Mouse (Mus musculus): ENCODE data around the gene Bnipl. TPM values are rescaled to one million over a fixed set of nuclear protein-coding genes. Genes with fewer than 3 reads are reported as not detected.

The Bnipl gene
- total RNA-seq, 1 experiment = 6.7 TPM

DNA sequence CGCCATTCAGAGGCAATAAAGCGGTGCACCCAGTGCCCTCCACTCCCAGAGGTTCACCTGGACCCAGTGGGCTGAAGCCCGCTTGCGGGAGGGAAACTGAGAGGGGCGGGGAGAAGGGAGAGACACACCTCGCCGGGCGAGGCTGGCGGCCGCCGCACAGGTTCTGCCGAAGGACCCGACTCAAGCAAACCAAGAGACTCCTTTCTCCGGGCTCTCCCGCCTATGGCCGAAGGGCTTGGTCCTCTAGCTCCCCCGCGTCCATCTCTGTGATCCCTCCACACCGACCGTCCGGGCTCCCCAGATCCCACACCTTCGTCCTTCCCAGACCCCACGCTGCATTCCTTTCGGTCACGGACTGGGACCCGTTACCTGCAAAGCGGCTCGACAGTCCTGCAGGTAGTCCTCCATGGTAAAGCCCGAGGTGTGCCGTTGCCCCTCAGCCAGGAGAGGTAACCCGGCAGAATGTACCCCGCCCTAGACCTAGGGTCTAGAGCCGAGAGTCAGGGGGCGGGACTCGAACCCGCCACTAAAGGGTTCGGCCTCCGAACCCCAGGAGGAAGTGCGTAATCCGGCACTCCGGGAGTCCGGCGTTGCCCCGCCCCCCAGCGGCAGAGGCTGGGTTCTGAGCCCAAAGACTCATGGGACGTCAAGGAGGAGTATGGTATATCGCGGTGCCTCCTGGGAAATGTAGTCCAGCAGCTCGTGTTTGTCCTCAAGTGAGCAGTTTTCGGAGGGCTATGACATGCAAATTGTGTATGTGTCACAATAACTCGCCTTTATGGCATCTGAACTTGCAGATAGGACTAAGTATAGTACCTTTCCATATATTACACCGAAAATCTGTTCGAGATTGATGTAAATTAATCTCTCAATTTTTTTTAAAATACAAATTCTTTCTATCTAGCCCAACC is 30.5 kb upstream of the Bnipl start, which contains the start of the genes Mindy1 and Prune1:
Gene Mindy1, plus strand, starts transcription at position 130 of the 911 bp plus-strand sequence.
Gene Prune1, minus strand, starts transcription at position 861 of the 911 bp plus-strand sequence.
- TF ChIP-seq ZC3H11A (IDR thresholded peaks at IDR 0.05; ENCODE audit: borderline replicate concordance, low read depth, low read length) (no peak), ZNF384 (IDR thresholded peaks at IDR 0.05; ENCODE audit: low read depth, low read length) (no peak), HCFC1 (IDR thresholded peaks at IDR 0.05; ENCODE audit: borderline replicate concordance, insufficient read depth, low read length) (peak; percentile 93), CHD2 (IDR thresholded peaks at IDR 0.05; ENCODE audit: low read depth, low read length) (no peak)
- Histone ChIP-seq H3K36me3 (ENCODE audit: control insufficient read depth, insufficient read depth, low read length, poor library complexity, severe bottlenecking) (no peaks in the 10 kb centered on the region), H3K27ac (ENCODE audit: insufficient read depth, low read depth, low read length, poor library complexity, severe bottlenecking) (peak within 1 kb of the TSS; percentile 75), H3K4me3 (ENCODE audit: insufficient read depth in 1 of 2, low read depth in 1 of 2, low read length in 2 of 2, poor library complexity in 1 of 2, severe bottlenecking in 1 of 2) (peak within 1 kb of the TSS; percentile 94 to 98), H3K4me1 (ENCODE audit: control insufficient read depth in 2 of 2, insufficient read depth in 2 of 2, low read length in 2 of 2, poor library complexity in 1 of 2) (peaks cover 6% of the 10 kb centered on the region in 2 experiments; a peak in 3 of 4 replicates), H3K9ac (ENCODE audit: insufficient read depth, low read depth, low read length, poor library complexity, severe bottlenecking) (peak within 1 kb of the TSS; percentile 93), H3K9me3 (ENCODE audit: control insufficient read depth, insufficient read depth, low read depth, low read length) (no peaks in the 10 kb centered on the region)
- DNase-seq (ENCODE audit: low read depth, low spot score) = peak; percentile 95
- in situ Hi-C loops (cut with MboI; ENCODE audit: low sequenced_read_pairs in 2 of 2, unreplicated experiment in 2 of 2) = no loop called here

DNA sequence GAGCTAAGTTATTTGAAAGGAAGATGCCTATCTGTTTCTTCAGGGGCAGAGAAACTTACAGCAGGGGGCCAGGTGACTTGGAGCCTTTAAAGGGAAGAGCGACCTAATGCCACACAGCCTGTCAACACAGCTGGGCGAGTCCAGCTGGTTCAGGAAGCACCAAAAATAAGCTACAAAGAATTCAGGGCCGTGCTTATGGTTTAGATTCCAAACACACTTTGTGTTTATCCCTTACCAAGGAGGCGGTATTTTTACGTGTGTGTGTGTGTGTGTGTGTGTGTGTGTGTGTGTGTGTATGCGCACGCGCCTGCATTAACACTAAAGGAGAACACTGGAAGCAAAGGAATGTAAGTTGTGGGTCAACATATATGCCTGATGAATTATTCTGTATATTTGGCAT is 29.8 kb upstream of the Bnipl start:
- Histone ChIP-seq H3K9me3 (ENCODE audit: control insufficient read depth, insufficient read depth, low read depth, low read length) (no peaks in the 10 kb centered on the region), H3K4me3 (ENCODE audit: insufficient read depth in 1 of 2, low read depth in 1 of 2, low read length in 2 of 2, poor library complexity in 1 of 2, severe bottlenecking in 1 of 2) (peak overlapping the region; percentile 94 to 98), H3K9ac (ENCODE audit: insufficient read depth, low read depth, low read length, poor library complexity, severe bottlenecking) (peak overlapping the region; percentile 93), H3K4me1 (ENCODE audit: control insufficient read depth in 2 of 2, insufficient read depth in 2 of 2, low read length in 2 of 2, poor library complexity in 1 of 2) (peaks cover 6 to 8% of the 10 kb centered on the region in 2 experiments; a peak in 3 of 4 replicates), H3K27ac (ENCODE audit: insufficient read depth, low read depth, low read length, poor library complexity, severe bottlenecking) (no peak overlapping the region), H3K36me3 (ENCODE audit: control insufficient read depth, insufficient read depth, low read length, poor library complexity, severe bottlenecking) (no peaks in the 10 kb centered on the region)
- no peak for TF ChIP-seq HCFC1 (IDR thresholded peaks at IDR 0.05; ENCODE audit: borderline replicate concordance, insufficient read depth, low read length)
- no peak for TF ChIP-seq MAFK (IDR thresholded peaks at IDR 0.05; ENCODE audit: insufficient read depth, low read depth, low read length)
- TF ChIP-seq ZNF384 (IDR thresholded peaks at IDR 0.05; ENCODE audit: low read depth, low read length) = no peak
- no peak for TF ChIP-seq ZC3H11A (IDR thresholded peaks at IDR 0.05; ENCODE audit: borderline replicate concordance, low read depth, low read length)
- no peak for TF ChIP-seq CHD2 (IDR thresholded peaks at IDR 0.05; ENCODE audit: low read depth, low read length)
- in situ Hi-C loops (cut with MboI; ENCODE audit: low sequenced_read_pairs in 2 of 2, unreplicated experiment in 2 of 2) = no loop called here
- DNase-seq (ENCODE audit: low read depth, low spot score) = no peak

DNA sequence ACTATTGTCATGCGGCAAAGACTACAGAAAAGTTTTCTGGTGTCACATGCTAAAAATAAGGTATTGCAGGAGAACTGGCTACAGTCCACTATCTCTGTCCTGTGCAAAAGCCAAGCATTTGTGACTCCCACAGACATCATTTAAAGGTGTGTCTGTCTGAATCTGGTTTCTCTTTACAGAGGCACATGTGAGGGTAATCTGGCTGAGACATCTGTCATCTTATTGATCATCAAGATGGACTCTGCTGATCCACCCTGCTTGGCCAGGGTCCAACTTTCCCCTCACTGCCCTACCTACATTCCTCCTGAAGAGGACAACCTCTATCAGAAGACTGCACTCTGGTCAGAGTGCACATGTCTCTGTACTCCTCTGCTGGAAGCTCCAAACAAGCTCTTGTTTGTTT is 26.2 kb upstream of the Bnipl start:
- TF ChIP-seq ZNF384 (IDR thresholded peaks at IDR 0.05; ENCODE audit: low read depth, low read length) (no peak), HCFC1 (IDR thresholded peaks at IDR 0.05; ENCODE audit: borderline replicate concordance, insufficient read depth, low read length) (no peak)
- H3K4me3 ChIP-seq (ENCODE audit: insufficient read depth in 1 of 2, low read depth in 1 of 2, low read length in 2 of 2, poor library complexity in 1 of 2, severe bottlenecking in 1 of 2) = no peak overlapping the region
- peaks cover 6 to 12% of the 10 kb centered on the region in 2 experiments; a peak in 2 of 4 replicates for H3K4me1 ChIP-seq (ENCODE audit: control insufficient read depth in 2 of 2, insufficient read depth in 2 of 2, low read length in 2 of 2, poor library complexity in 1 of 2)
- no peak overlapping the region; the same call in 1 of the 2 replicates for H3K9ac ChIP-seq (ENCODE audit: insufficient read depth, low read depth, low read length, poor library complexity, severe bottlenecking)
- in situ Hi-C loops (cut with MboI; ENCODE audit: low sequenced_read_pairs in 2 of 2, unreplicated experiment in 2 of 2) = no loop called here
- H3K27ac ChIP-seq (ENCODE audit: insufficient read depth, low read depth, low read length, poor library complexity, severe bottlenecking) = no peak overlapping the region; the same call in 1 of the 2 replicates
- no peaks in the 10 kb centered on the region for H3K9me3 ChIP-seq (ENCODE audit: control insufficient read depth, insufficient read depth, low read depth, low read length)
- DNase-seq (ENCODE audit: low read depth, low spot score) = no peak
- H3K36me3 ChIP-seq (ENCODE audit: control insufficient read depth, insufficient read depth, low read length, poor library complexity, severe bottlenecking) = peaks cover 3% of the 10 kb centered on the region; the same call in 1 of the 2 replicates

DNA sequence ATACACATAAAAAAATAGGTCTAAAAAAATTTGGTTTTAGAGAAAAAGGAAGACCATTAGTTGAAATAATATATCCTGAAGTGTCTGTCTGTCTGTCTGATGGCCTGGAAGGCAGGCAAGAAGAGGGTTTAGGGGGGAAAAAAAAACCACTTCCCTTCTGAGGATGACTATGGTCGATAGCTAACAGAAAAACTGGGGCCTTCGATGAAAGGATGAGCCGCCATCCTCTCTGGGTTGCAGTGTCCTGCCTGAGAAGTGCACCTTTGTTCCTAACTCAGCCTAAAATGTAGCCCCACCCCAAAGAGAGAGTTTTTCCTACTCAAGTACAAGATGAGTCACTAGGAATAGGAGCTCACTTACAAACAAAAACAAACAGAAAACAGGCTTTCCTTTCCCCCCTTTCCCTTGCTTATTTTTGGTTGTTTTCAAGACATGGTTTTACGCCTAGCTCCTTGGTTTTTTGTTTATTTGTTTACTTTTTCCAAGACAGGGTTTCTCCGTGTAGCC is 25.5 kb upstream of the Bnipl start:
- DNase-seq (ENCODE audit: low read depth, low spot score) = no peak
- TF ChIP-seq HCFC1 (IDR thresholded peaks at IDR 0.05; ENCODE audit: borderline replicate concordance, insufficient read depth, low read length) (no peak), MAFK (IDR thresholded peaks at IDR 0.05; ENCODE audit: insufficient read depth, low read depth, low read length) (no peak), ZNF384 (IDR thresholded peaks at IDR 0.05; ENCODE audit: low read depth, low read length) (no peak), CHD2 (IDR thresholded peaks at IDR 0.05; ENCODE audit: low read depth, low read length) (no peak), ZC3H11A (IDR thresholded peaks at IDR 0.05; ENCODE audit: borderline replicate concordance, low read depth, low read length) (no peak)
- H3K9me3 ChIP-seq (ENCODE audit: control insufficient read depth, insufficient read depth, low read depth, low read length) = no peaks in the 10 kb centered on the region

More for the DNA sequence above, 25.5 kb upstream of the Bnipl start:
- H3K4me3 ChIP-seq (ENCODE audit: insufficient read depth in 1 of 2, low read depth in 1 of 2, low read length in 2 of 2, poor library complexity in 1 of 2, severe bottlenecking in 1 of 2) = no peak overlapping the region
- peaks cover 8 to 17% of the 10 kb centered on the region in 2 experiments; a peak in 3 of 4 replicates for H3K4me1 ChIP-seq (ENCODE audit: control insufficient read depth in 2 of 2, insufficient read depth in 2 of 2, low read length in 2 of 2, poor library complexity in 1 of 2)
- H3K27ac ChIP-seq (ENCODE audit: insufficient read depth, low read depth, low read length, poor library complexity, severe bottlenecking) = no peak overlapping the region; the same call in 1 of the 2 replicates
- H3K36me3 ChIP-seq (ENCODE audit: control insufficient read depth, insufficient read depth, low read length, poor library complexity, severe bottlenecking) = peaks cover 3% of the 10 kb centered on the region; the same call in 1 of the 2 replicates
- no peak overlapping the region for H3K9ac ChIP-seq (ENCODE audit: insufficient read depth, low read depth, low read length, poor library complexity, severe bottlenecking)
- in situ Hi-C loops (cut with MboI; ENCODE audit: low sequenced_read_pairs in 2 of 2, unreplicated experiment in 2 of 2) = no loop called here

All from ES-E14 (cell line).